Mouse (Mus musculus): ENCODE measurements around the gene Slc12a4. TPM values are rescaled to one million over a fixed set of nuclear protein-coding genes. Genes with fewer than 3 reads are reported as not detected.

The Slc12a4 gene
- polyA plus RNA-seq, 1 experiment from 2014 or later, result 21.8 TPM

DNA sequence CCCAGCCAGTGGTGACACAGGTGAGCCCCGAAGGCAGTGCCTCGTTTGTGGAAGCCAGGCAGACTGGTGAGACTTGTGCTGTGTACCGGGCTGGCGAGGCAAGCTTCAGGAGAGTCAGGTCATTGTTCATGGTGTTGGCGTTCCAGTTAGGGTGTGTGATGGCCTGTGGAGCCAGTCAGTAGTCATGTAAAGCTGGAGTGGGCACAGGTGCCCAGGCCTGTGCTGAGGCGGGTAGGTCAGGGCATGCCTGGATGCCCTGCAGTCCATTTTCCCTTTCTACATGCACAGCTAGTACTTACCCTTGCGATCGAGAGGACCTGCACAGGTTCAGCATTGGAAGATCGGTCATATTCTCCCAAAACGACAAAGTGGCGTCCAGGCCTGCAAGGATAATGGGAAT, 33.4 kb downstream of the Slc12a4 start:
- no peak overlapping the region for H3K4me2 ChIP-seq (replicated peaks; ENCODE audit: low read depth, low read length)
- ATAC-seq (ENCODE audit: low FRiP score, low TSS enrichment), result no peak
- 90% methylated on average over 11 of the region's 11 CpGs for WGBS

DNA sequence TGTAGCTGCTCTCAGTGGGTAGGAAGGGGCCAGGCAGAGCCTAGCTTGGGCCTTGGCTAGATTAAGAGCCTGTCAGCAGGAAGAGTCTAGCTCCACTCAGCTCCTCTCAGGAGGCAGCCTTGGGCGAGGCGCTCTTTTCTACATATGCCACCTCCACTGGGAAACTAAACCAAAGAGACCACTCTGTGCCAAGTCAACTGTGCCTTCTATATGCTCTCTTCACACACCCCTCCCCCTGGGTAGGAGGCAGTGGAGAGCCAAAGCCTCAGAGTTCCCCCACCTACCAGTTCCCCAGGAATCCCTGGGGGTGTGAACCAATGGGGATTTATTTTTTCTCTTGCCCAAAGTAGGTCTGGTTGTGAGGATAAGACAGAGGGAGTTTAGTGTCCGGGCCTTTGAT, 34.6 kb downstream of the Slc12a4 start:
- H3K36me3 ChIP-seq (ENCODE audit: control insufficient read depth, insufficient read depth, low read length), result peaks cover 33% of the 10 kb centered on the region
- H3K9ac ChIP-seq (ENCODE audit: low read depth, low read length), result no peak overlapping the region
- no peak overlapping the region for H3K4me2 ChIP-seq (replicated peaks; ENCODE audit: low read depth, low read length)
- H3K4me3 ChIP-seq (ENCODE audit: low read length), result no peak overlapping the region
- no peak for ATAC-seq (ENCODE audit: low FRiP score, low TSS enrichment)
- WGBS, result 97% methylated on average over 3 of the region's 3 CpGs
- peaks cover 2% of the 10 kb centered on the region; the same call in 1 of the 2 replicates for H3K4me1 ChIP-seq (ENCODE audit: control insufficient read depth, insufficient read depth, low read length)
- H3K27ac ChIP-seq (ENCODE audit: low read depth, low read length), result no peak overlapping the region
- no peaks in the 10 kb centered on the region for H3K27me3 ChIP-seq (ENCODE audit: control insufficient read depth, insufficient read depth, low read length)
- no peaks in the 10 kb centered on the region for H3K9me3 ChIP-seq (ENCODE audit: control insufficient read depth, low read length)

More for the DNA sequence above, 33.4 kb downstream of the Slc12a4 start:
- Histone ChIP-seq H3K27me3 (ENCODE audit: control insufficient read depth, insufficient read depth, low read length) (no peaks in the 10 kb centered on the region), H3K4me1 (ENCODE audit: control insufficient read depth, insufficient read depth, low read length) (peaks cover 4% of the 10 kb centered on the region; the same call in 1 of the 2 replicates), H3K4me3 (ENCODE audit: low read length) (no peak overlapping the region), H3K9me3 (ENCODE audit: control insufficient read depth, low read length) (no peaks in the 10 kb centered on the region), H3K27ac (ENCODE audit: low read depth, low read length) (no peak overlapping the region), H3K9ac (ENCODE audit: low read depth, low read length) (no peak overlapping the region), H3K36me3 (ENCODE audit: control insufficient read depth, insufficient read depth, low read length) (peaks cover 33% of the 10 kb centered on the region)

DNA sequence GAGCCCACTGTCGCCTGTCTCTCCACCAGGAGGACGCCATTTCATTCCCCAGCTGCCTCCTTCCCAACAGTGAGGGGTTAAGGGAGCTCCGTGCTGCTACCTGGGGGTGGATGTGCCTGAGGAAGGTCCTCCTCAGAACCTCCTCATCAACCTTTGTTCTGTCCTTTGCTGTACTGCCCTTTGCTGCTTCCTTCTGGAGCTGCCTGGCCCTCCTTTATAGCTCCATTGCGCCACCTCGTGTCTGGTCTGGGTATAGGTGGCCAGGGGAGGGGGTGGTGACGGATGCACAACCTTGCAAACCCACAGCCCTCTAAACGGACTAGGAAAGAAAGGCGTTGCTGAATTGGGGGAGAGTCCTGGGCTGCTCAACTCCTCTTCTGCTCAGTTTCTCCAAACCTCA, 35.3 kb downstream of the Slc12a4 start:
- no peak overlapping the region for H3K4me2 ChIP-seq (replicated peaks; ENCODE audit: low read depth, low read length)
- no peak overlapping the region for H3K27ac ChIP-seq (ENCODE audit: low read depth, low read length)
- no peaks in the 10 kb centered on the region for H3K9me3 ChIP-seq (ENCODE audit: control insufficient read depth, low read length)
- WGBS, result 15% methylated on average over 8 of the region's 8 CpGs
- no peak overlapping the region for H3K4me3 ChIP-seq (ENCODE audit: low read length)
- H3K4me1 ChIP-seq (ENCODE audit: control insufficient read depth, insufficient read depth, low read length), result no peaks in the 10 kb centered on the region
- no peaks in the 10 kb centered on the region for H3K27me3 ChIP-seq (ENCODE audit: control insufficient read depth, insufficient read depth, low read length)
- peak; percentile 63 for ATAC-seq (ENCODE audit: low FRiP score, low TSS enrichment)
- peaks cover 33% of the 10 kb centered on the region for H3K36me3 ChIP-seq (ENCODE audit: control insufficient read depth, insufficient read depth, low read length)
- no peak overlapping the region for H3K9ac ChIP-seq (ENCODE audit: low read depth, low read length)

DNA sequence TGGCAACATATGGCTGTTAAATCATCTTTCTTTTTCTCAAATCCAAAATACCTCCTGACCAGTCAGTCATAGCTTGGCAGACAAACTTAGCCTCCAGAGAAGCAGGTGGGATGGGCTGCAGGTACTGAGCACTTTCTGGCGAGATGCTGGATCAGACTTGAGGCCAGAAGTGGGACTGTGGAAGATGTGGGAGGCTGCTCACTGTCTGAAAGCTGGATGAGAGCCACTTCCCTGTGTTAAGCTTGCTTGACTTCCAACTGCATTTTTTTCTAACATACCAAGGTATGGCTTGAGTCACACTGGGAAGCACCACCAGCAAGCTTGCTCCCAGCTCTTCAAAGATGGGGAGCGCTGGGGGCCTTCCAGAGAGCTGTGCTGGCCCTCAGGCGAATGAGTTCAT, 40.8 kb downstream of the Slc12a4 start:
- H3K4me1 ChIP-seq (ENCODE audit: control insufficient read depth, insufficient read depth, low read length), result no peaks in the 10 kb centered on the region
- H3K27me3 ChIP-seq (ENCODE audit: control insufficient read depth, insufficient read depth, low read length), result no peaks in the 10 kb centered on the region
- H3K4me2 ChIP-seq (replicated peaks; ENCODE audit: low read depth, low read length), result no peak overlapping the region
- no peak for ATAC-seq (ENCODE audit: low FRiP score, low TSS enrichment)
- 77% methylated on average over 3 of the region's 3 CpGs for WGBS
- no peak overlapping the region for H3K9ac ChIP-seq (ENCODE audit: low read depth, low read length)
- no peaks in the 10 kb centered on the region for H3K9me3 ChIP-seq (ENCODE audit: control insufficient read depth, low read length)
- peaks cover 17% of the 10 kb centered on the region for H3K36me3 ChIP-seq (ENCODE audit: control insufficient read depth, insufficient read depth, low read length)
- no peak overlapping the region for H3K27ac ChIP-seq (ENCODE audit: low read depth, low read length)
- H3K4me3 ChIP-seq (ENCODE audit: low read length), result no peak overlapping the region

DNA sequence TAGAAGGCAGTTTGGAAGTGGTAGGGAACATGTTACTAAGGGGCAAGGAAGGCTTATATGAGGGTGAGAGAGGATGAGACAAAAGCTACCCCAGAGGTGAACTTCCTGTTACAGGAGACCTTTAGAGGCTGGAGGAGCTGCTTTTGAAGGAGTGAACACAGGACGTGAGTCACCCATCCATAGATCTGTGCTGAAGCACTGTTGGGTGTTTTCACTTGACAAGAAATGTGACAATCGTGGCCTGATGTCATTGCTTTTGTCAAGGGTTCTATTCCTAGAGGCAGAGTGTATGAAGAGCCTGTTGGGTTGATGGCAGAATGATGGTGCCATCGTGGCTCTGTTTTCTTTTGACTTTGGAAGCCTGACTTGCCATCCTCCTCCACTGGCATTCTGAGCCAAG, 46.5 kb downstream of the Slc12a4 start:
- no peak overlapping the region for H3K4me2 ChIP-seq (replicated peaks; ENCODE audit: low read depth, low read length)
- no peak overlapping the region for H3K9ac ChIP-seq (ENCODE audit: low read depth, low read length)
- H3K27ac ChIP-seq (ENCODE audit: low read depth, low read length), result no peak overlapping the region
- no peak for ATAC-seq (ENCODE audit: low FRiP score, low TSS enrichment)
- no peaks in the 10 kb centered on the region for H3K4me1 ChIP-seq (ENCODE audit: control insufficient read depth, insufficient read depth, low read length)
- 86% methylated on average over 3 of the region's 3 CpGs for WGBS
- H3K27me3 ChIP-seq (ENCODE audit: control insufficient read depth, insufficient read depth, low read length), result no peaks in the 10 kb centered on the region
- no peak overlapping the region for H3K4me3 ChIP-seq (ENCODE audit: low read length)
- peaks cover 21% of the 10 kb centered on the region; the same call in 1 of the 2 replicates for H3K36me3 ChIP-seq (ENCODE audit: control insufficient read depth, insufficient read depth, low read length)
- H3K9me3 ChIP-seq (ENCODE audit: control insufficient read depth, low read length), result no peaks in the 10 kb centered on the region

DNA sequence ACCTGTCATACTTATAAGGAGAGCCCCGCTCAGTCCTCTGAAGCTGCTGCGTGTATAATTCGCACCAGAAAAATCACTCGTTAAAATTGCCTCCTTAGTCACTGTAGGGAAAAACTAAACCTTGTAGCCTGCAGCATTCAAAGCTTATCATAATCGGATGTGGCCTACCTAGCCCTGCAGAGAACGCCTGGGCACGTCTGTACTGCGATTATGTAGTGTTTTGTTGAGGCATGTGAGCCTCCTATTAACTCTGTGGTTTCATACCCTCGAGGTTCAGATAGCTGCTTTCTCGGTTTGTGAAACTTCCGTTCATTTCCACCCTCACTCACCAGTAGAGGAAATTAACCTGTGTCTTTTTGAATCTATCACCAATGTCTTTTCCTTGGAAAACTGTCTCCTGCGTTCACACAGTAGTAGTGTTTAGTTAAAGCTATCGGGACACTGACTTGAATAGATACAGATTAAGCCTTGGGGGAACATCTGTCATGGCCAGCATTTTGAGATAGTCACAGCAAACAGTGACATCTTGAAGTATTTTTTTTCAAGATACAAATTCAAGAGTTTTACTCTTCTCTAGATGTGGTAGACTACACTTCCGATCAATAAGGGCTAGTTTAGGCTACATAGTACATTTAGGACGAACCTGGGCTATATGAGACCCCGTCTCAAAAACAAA, 64.8 kb downstream of the Slc12a4 start:
- 0 out of 2 replicates have a peak, but pooled peaks cover 3% of the 10 kb centered on the region for H3K4me1 ChIP-seq (ENCODE audit: control insufficient read depth, insufficient read depth, low read length)
- H3K36me3 ChIP-seq (ENCODE audit: control insufficient read depth, insufficient read depth, low read length), result no peaks in the 10 kb centered on the region
- H3K9ac ChIP-seq (ENCODE audit: low read depth, low read length), result peak overlapping the region; percentile 98
- WGBS, result 33% methylated on average over 16 of the region's 16 CpGs
- H3K4me3 ChIP-seq (ENCODE audit: low read length), result peak overlapping the region; percentile 95
- H3K4me2 ChIP-seq (replicated peaks; ENCODE audit: low read depth, low read length), result peak overlapping the region; percentile 75
- no peak for ATAC-seq (ENCODE audit: low FRiP score, low TSS enrichment)
- H3K9me3 ChIP-seq (ENCODE audit: control insufficient read depth, low read length), result no peaks in the 10 kb centered on the region
- H3K27ac ChIP-seq (ENCODE audit: low read depth, low read length), result peak overlapping the region; percentile 88; the same call in 1 of the 2 replicates
- H3K27me3 ChIP-seq (ENCODE audit: control insufficient read depth, insufficient read depth, low read length), result no peaks in the 10 kb centered on the region

DNA sequence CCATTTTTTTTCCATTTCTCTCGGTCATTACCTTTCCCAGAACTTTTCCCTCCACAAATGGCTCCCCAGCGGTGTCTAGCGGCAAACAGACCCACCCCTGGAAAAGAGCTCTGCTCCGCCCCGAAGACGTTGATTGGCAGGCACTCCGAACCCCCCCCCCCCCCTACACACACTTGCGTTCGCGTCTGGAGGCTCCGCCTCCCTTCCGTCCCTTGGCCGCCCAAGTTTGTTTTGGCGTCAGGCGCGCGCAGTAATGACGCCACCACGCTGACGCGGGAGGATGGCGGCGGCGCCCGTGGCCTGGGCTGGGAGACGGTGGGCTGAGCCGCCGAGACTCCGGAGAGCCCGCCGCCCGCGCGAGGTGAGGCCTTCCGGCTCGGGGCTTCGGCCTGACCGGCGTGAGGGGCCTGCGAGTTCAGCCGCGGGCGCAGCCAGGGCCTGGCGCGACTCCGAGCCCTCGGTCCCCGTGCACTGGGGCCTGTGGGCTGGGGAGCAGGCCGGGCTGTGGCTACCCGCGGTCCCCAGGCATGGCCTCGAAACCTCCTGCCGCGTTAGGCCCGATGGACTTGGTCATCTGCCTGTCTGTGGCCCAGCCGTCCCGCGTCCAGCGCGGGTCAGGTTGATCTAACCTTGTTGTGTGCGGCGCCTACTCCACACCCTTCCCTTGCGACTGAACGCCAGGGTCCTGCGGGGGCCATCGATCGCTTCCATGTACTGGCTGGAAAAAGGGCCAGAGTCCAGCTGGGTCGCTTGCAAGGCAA, 65.5 kb downstream of the Slc12a4 start, which contains the start of gene Pskh1:
Pskh1 (plus strand) TSS at position 262 of the 761 bp plus-strand sequence.
- under 1% methylated on average over 61 of the region's 68 CpGs for WGBS
- peak within 1 kb of the TSS; percentile 88 for H3K27ac ChIP-seq (ENCODE audit: low read depth, low read length)
- H3K4me2 ChIP-seq (replicated peaks; ENCODE audit: low read depth, low read length), result peak within 1 kb of the TSS; percentile 75
- no peaks in the 10 kb centered on the region for H3K27me3 ChIP-seq (ENCODE audit: control insufficient read depth, insufficient read depth, low read length)
- 0 out of 2 replicates have a peak, but pooled peaks cover 3% of the 10 kb centered on the region for H3K4me1 ChIP-seq (ENCODE audit: control insufficient read depth, insufficient read depth, low read length)
- no peaks in the 10 kb centered on the region for H3K9me3 ChIP-seq (ENCODE audit: control insufficient read depth, low read length)
- peak; percentile 93 for ATAC-seq (ENCODE audit: low FRiP score, low TSS enrichment)
- peak within 1 kb of the TSS; percentile 98 for H3K9ac ChIP-seq (ENCODE audit: low read depth, low read length)
- peak within 1 kb of the TSS; percentile 95 for H3K4me3 ChIP-seq (ENCODE audit: low read length)
- no peaks in the 10 kb centered on the region for H3K36me3 ChIP-seq (ENCODE audit: control insufficient read depth, insufficient read depth, low read length)

DNA sequence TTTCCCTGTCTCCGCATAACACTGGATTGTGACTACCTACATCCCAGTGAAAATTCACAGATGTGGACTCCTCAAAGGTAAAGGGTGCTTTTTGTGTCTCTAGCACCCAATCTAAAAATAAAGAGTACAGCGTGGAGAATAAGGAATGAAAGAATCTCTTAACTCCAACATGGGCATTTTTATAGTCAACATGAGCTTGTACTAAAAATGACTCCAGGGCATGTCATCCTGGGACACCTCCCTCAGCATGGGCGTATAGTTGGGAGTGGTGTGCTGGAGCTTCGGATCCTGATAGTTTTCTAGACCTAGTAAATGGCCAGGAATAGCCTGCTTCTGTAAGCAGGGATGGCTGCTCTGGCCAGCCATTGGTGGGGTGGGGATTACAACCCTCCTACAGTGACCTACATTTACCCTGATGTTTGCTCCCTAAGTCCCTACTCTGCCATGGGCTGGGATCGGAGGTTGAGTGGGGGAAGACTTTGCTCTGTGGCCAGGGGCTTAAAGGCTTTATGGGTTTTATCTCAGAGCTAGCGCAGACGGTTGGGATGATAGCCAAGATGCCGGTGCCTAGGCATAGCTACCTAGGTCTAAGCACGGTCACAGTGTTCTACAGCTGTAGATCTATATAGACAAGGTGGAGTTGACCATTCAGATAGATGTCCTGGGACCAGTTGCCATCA, 68.0 kb downstream of the Slc12a4 start:
- Histone ChIP-seq H3K4me3 (ENCODE audit: low read length) (no peak overlapping the region), H3K9ac (ENCODE audit: low read depth, low read length) (no peak overlapping the region), H3K9me3 (ENCODE audit: control insufficient read depth, low read length) (no peaks in the 10 kb centered on the region), H3K36me3 (ENCODE audit: control insufficient read depth, insufficient read depth, low read length) (no peaks in the 10 kb centered on the region; the same call in 1 of the 2 replicates), H3K27ac (ENCODE audit: low read depth, low read length) (no peak overlapping the region), H3K4me1 (ENCODE audit: control insufficient read depth, insufficient read depth, low read length) (0 out of 2 replicates have a peak, but pooled peaks cover 3% of the 10 kb centered on the region), H3K4me2 (replicated peaks; ENCODE audit: low read depth, low read length) (no peak overlapping the region), H3K27me3 (ENCODE audit: control insufficient read depth, insufficient read depth, low read length) (no peaks in the 10 kb centered on the region)
- 87% methylated on average over 9 of the region's 9 CpGs for WGBS
- no peak for ATAC-seq (ENCODE audit: low FRiP score, low TSS enrichment)

Measured in kidney, embryonic 14.5 days (tissue).